Mouse (Mus musculus) brain, embryonic 14.5 days (tissue): ENCODE measurements at regions not wholly inside any gene's neighbourhood (a gene's known extent, or its start where the extent isn't known, plus 50 kb on each side); places are given as distances from the start of the nearest gene placed in this dataset.

Experiments used
- CTCF ChIP-seq: fragments of 200-500 bp; IDR thresholded peaks from 2 replicates; pipeline ENCODE4 v1.5.1; 2012; ENCODE audit warnings: inconsistent platforms, mild to moderate bottlenecking, moderate library complexity, borderline replicate concordance; ENCODE audit not compliant: insufficient read depth, insufficient read length; ENCODE audit errors: extremely low read depth
- POLR2A ChIP-seq: fragments of 200-500 bp; IDR thresholded peaks from 2 replicates; pipeline ENCODE4 v1.6.1; 2012; ENCODE audit warnings: mild to moderate bottlenecking, inconsistent platforms, borderline replicate concordance; ENCODE audit not compliant: poor library complexity, insufficient read depth, insufficient read length, severe bottlenecking; ENCODE audit errors: extremely low read depth

- no peak for TF ChIP-seq CTCF
- no peak for TF ChIP-seq POLR2A
These were observed 1361.0 kb downstream of the Efna5 start for GRCm38 (mm10) chr17:61520087-61520486.
